Mouse (Mus musculus): ENCODE measurements around the gene Arhgef10l.

DNA sequence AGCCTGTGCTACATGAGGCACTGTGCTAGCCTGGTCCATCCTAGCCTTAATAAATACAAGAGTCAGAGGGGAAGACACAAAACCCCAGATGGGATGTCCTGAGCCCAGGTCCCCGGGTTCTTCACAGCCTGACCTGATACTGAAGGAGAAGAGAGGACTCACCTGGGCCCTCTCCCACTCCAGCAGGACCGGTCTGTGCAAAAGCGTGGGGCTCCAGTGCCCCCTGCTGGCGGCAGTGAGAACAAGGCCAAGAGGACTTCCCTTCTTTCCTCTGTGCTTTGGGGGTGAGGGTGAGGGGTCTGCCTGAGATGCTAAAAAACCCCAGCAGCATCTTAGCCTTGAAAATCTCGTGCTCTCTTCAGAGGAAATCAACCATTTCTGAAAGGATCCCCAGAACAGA lies 13.2 kb upstream of the Arhgef10l start:
- peak; percentile 75; the same call in 1 of the 2 replicates for TF ChIP-seq CTCF (IDR thresholded peaks at IDR 0.05; ENCODE audit: borderline replicate concordance, control insufficient read depth, extremely low read depth, insufficient read depth, low read length, poor library complexity)
- TF ChIP-seq POLR2A (IDR thresholded peaks at IDR 0.05; ENCODE audit: control insufficient read depth, extremely low read depth, insufficient read depth, low read length, poor library complexity) = no peak

Data from thymus, adult 2 months (tissue).